Mouse (Mus musculus) heart, embryonic 10.5 days (tissue): Measurements from ENCODE around the gene Tmem116. TPM values are rescaled to one million over a fixed set of nuclear protein-coding genes. Genes with fewer than 3 reads are reported as not detected.

ENCODE experiments used
- DNase-seq: peaks from one replicate; pipeline ENCODE4 v3.0.0-alpha.2; 2017; ENCODE audit warnings: low spot score
- H3K27ac ChIP-seq: fragments of 300-500 bp; sonication (generic); 2 replicates; pipeline ENCODE4 v1.5.1; 2016; ENCODE audit warnings: mild to moderate bottlenecking
- H3K27me3 ChIP-seq: fragments of 300-500 bp; sonication (generic); 2 replicates; pipeline ENCODE4 v1.6.1; 2016; ENCODE audit warnings: mild to moderate bottlenecking; ENCODE audit not compliant: poor library complexity, insufficient read depth, severe bottlenecking
- H3K36me3 ChIP-seq: fragments of 300-500 bp; sonication (generic); 2 replicates; pipeline ENCODE4 v1.6.1; 2016; ENCODE audit warnings: mild to moderate bottlenecking, moderate library complexity
- H3K4me1 ChIP-seq: fragments of 300-500 bp; sonication (generic); 2 replicates; pipeline ENCODE4 v1.6.1; 2016; ENCODE audit warnings: mild to moderate bottlenecking
- H3K4me3 ChIP-seq: fragments of 300-500 bp; sonication (generic); 2 replicates; pipeline ENCODE4 v1.5.1; 2016; ENCODE audit warnings: mild to moderate bottlenecking, moderate library complexity
- H3K9me3 ChIP-seq: fragments of 300-500 bp; sonication (generic); 2 replicates; pipeline ENCODE4 v1.6.1; 2016; ENCODE audit warnings: mild to moderate bottlenecking, moderate library complexity
- WGBS: fragments of 180-500 bp; shearing (Covaris S2); methylation state at CpG from one replicate; pipeline ENCODE4 v1.1.7; 2016; 5-methylcytosine and 5-hydroxymethylcytosine counted together
- polyA plus RNA-seq: library from polyadenylated mRNA; unstranded; fragments of >200 nt; fragmentation: Nextera tagmentation; extraction: Ambion mirVana; gene quantifications from 2 replicates; pipeline ENCODE4 v1.2.1, GENCODE M21; 2016

Gene Tmem116
- polyA plus RNA-seq, 1 experiment from 2014 or later = 2.4 TPM

DNA sequence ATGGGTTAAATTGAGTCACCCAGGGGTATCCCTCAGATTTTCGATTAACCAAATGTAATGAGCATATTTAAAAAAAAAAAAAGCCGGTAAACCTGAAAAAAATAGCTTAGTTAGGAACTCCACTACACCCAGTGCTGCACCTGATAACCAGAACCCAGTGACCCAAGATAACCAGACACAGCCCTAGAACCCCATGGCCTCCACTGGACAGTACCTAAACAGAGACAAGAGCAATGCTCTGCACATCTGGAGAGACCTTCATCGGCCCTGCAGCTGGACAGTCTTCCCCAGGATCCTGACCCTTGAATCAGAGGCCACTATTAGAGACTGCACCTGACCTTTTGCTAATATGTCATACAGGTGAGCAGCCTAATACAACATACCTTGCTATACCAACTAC lies 95.4 kb downstream of the Tmem116 start:
- H3K36me3 ChIP-seq = no peaks in the 10 kb centered on the region
- H3K4me3 ChIP-seq = no peak overlapping the region
- WGBS = 91% methylated on average over 3 of the region's 3 CpGs
- H3K27me3 ChIP-seq = no peaks in the 10 kb centered on the region
- DNase-seq = peak; percentile 79
- H3K9me3 ChIP-seq = no peaks in the 10 kb centered on the region
- peaks cover 27% of the 10 kb centered on the region for H3K4me1 ChIP-seq
- no peak overlapping the region for H3K27ac ChIP-seq

DNA sequence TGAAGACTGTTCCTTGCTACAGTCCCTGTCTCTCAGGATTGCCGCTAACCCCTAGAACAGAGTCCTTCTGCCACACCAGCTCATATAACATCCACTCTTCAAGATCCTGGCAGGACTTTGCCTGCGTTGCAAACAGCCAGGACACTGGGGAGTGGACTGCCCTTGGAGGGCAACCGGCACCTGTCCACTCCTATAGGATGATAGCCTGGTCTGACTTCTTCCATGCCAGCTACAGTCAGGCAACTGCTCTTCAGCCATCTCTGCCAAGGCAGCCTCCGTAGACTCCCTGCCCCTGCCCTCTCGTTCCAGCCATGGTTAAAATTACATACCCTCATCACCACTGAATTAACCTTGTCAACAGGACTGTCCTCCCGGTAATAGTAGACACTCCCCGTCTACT lies 97.5 kb downstream of the Tmem116 start:
- no peaks in the 10 kb centered on the region for H3K36me3 ChIP-seq
- no peaks in the 10 kb centered on the region for H3K9me3 ChIP-seq
- H3K4me3 ChIP-seq = no peak overlapping the region
- WGBS = 78% methylated on average over 7 of the region's 7 CpGs
- DNase-seq = no peak
- H3K4me1 ChIP-seq = peaks cover 18% of the 10 kb centered on the region
- H3K27me3 ChIP-seq = no peaks in the 10 kb centered on the region
- H3K27ac ChIP-seq = no peak overlapping the region

GRCm38 (mm10) chr5:121562436-121562835 lies 110.7 kb downstream of the Tmem116 start:
- Histone ChIP-seq H3K4me3 (no peak overlapping the region), H3K9me3 (no peaks in the 10 kb centered on the region), H3K27ac (no peak overlapping the region), H3K27me3 (peaks cover 7% of the 10 kb centered on the region; the same call in 1 of the 2 replicates), H3K4me1 (peaks cover 20% of the 10 kb centered on the region), H3K36me3 (no peaks in the 10 kb centered on the region)
- DNase-seq = no peak
- WGBS = 81% methylated on average over 3 of the region's 3 CpGs

GRCm38 (mm10) chr5:121564468-121564895 lies 112.8 kb downstream of the Tmem116 start:
- 6% methylated on average over 11 of the region's 11 CpGs for WGBS
- Histone ChIP-seq H3K9me3 (no peaks in the 10 kb centered on the region), H3K27ac (peak overlapping the region; percentile 64), H3K36me3 (no peaks in the 10 kb centered on the region), H3K27me3 (no peaks in the 10 kb centered on the region), H3K4me1 (peaks cover 27% of the 10 kb centered on the region), H3K4me3 (peak overlapping the region; percentile 48)
- peak; percentile 93 for DNase-seq

- 87% methylated on average over 16 of the region's 16 CpGs for WGBS
- DNase-seq = no peak
- Histone ChIP-seq H3K9me3 (no peaks in the 10 kb centered on the region), H3K27me3 (no peaks in the 10 kb centered on the region), H3K27ac (no peak overlapping the region), H3K4me3 (no peak overlapping the region), H3K4me1 (peaks cover 27% of the 10 kb centered on the region), H3K36me3 (0 out of 2 replicates have a peak, but pooled peaks cover 7% of the 10 kb centered on the region)
Observed at GRCm38 (mm10) chr5:121566035-121566681, 114.5 kb downstream of the Tmem116 start.

DNA sequence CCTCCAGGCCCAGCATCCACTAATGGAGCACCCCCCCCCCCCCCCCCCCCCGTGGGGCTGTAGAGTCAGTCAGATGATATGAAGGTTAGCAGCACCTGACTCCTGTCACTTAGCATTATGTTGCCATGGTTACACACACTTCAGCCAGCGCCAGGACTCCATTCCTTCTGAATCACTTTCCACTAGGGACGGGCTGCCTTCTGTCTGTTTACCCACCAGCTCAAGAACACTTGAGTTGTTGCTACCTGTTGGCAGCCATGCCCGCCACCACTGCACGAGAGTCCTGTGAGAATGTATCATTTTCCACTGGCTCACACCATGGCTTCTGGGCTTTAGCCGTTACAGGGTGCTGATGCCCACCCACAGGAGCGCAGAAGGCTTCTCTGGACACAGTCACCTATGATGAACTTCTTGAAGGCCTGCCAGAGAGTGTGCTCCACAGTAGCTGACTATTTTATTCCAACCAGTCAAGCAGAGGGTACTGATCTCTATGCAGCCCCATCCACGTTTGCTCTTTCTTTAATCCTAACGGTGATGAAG lies 118.3 kb downstream of the Tmem116 start:
- H3K36me3 ChIP-seq = peaks cover 14% of the 10 kb centered on the region; the same call in 1 of the 2 replicates
- peaks cover 4% of the 10 kb centered on the region; the same call in 1 of the 2 replicates for H3K27me3 ChIP-seq
- H3K4me1 ChIP-seq = peaks cover 20% of the 10 kb centered on the region
- H3K9me3 ChIP-seq = no peaks in the 10 kb centered on the region
- H3K4me3 ChIP-seq = no peak overlapping the region
- no peak overlapping the region for H3K27ac ChIP-seq
- no peak for DNase-seq
- 75% methylated on average over 9 of the region's 9 CpGs for WGBS

GRCm38 (mm10) chr5:121570787-121571186 lies 119.1 kb downstream of the Tmem116 start:
- Histone ChIP-seq H3K4me1 (peaks cover 20% of the 10 kb centered on the region), H3K27me3 (peaks cover 4% of the 10 kb centered on the region; the same call in 1 of the 2 replicates), H3K36me3 (peaks cover 14% of the 10 kb centered on the region; the same call in 1 of the 2 replicates), H3K27ac (no peak overlapping the region), H3K9me3 (no peaks in the 10 kb centered on the region), H3K4me3 (no peak overlapping the region)
- no peak for DNase-seq
- WGBS = 75% methylated on average over 1 of the region's 1 CpGs

Other genes starting within 250 kb of the Tmem116 start
- gene Rpl6, start 247.4 kb upstream of the Tmem116 start, polyA plus RNA-seq = 463 and 580 TPM in 2 replicates
- gene Hectd4, start 231.7 kb upstream of the Tmem116 start, polyA plus RNA-seq = 3.9 and 4.8 TPM in 2 replicates
- gene Trafd1, start 66.3 kb upstream of the Tmem116 start, polyA plus RNA-seq = 71.9 and 80.3 TPM in 2 replicates
- 47.3 and 50.7 TPM in 2 replicates for gene Naa25, start 54.0 kb upstream of the Tmem116 start, polyA plus RNA-seq
- gene Erp29, start 613 bp downstream of the Tmem116 start, polyA plus RNA-seq = 153 and 160 TPM in 2 replicates
- gene Adam1b, start 51.5 kb downstream of the Tmem116 start, polyA plus RNA-seq = 0.15 and 0.18 TPM in 2 replicates
- gene Adam1a, start 93.6 kb downstream of the Tmem116 start, polyA plus RNA-seq = 0.78 and 1.4 TPM in 2 replicates
- not detected in 2 replicates for gene Gm42878, start 93.6 kb downstream of the Tmem116 start, polyA plus RNA-seq
- gene Mapkapk5, start 94.0 kb downstream of the Tmem116 start, polyA plus RNA-seq = 36.0 and 38.5 TPM in 2 replicates
- gene Aldh2, start 141.9 kb downstream of the Tmem116 start, polyA plus RNA-seq = 59.9 and 90.3 TPM in 2 replicates
- 4.7 and 6.1 TPM in 2 replicates for gene Acad12, start 167.0 kb downstream of the Tmem116 start, polyA plus RNA-seq
- 1.5 and 2.6 TPM in 2 replicates for gene Acad10, start 208.6 kb downstream of the Tmem116 start, polyA plus RNA-seq
- gene Brap, start 208.7 kb downstream of the Tmem116 start, polyA plus RNA-seq = 33.2 and 35.5 TPM in 2 replicates